Mouse (Mus musculus) myocyte (in vitro differentiated cells): Measurements from ENCODE around the gene Akap13. TPM values are rescaled to one million over a fixed set of nuclear protein-coding genes. Genes with fewer than 3 reads are reported as not detected.

ENCODE experiments used
- H3K27me3 ChIP-seq: one replicate; pipeline ENCODE4 v1.6.1; 2011; ENCODE audit not compliant: control insufficient read depth, insufficient read depth, insufficient read length
- H3K36me3 ChIP-seq: one replicate; pipeline ENCODE4 v1.6.1; 2011; ENCODE audit not compliant: control insufficient read depth, insufficient read depth
- H3K4me2 ChIP-seq: one replicate; pipeline ENCODE4 v1.6.1; 2011; ENCODE audit warnings: low read depth, control low read depth
- H3K4me3 ChIP-seq: one replicate; pipeline ENCODE4 v1.5.1; 2011; ENCODE audit warnings: mild to moderate bottlenecking, control low read depth, moderate library complexity
- H3K79me2 ChIP-seq: one replicate; pipeline ENCODE4 v1.6.1; 2011; ENCODE audit not compliant: control insufficient read depth, insufficient read depth
- H3ac ChIP-seq: one replicate; pipeline ENCODE4 v1.6.1; 2011; ENCODE audit not compliant: control insufficient read depth, insufficient read length
- CEBPB ChIP-seq: IDR thresholded peaks from 2 replicates; pipeline ENCODE4 v1.6.1; 2011; ENCODE audit warnings: mild to moderate bottlenecking, moderate library complexity; ENCODE audit not compliant: poor library complexity, insufficient read depth, severe bottlenecking
- E2F4 ChIP-seq: IDR thresholded peaks from one replicate; pipeline ENCODE4 v1.6.1; 2011; ENCODE audit warnings: mild to moderate bottlenecking, control low read depth, moderate library complexity; ENCODE audit not compliant: insufficient read depth
- MAX ChIP-seq: IDR thresholded peaks from one replicate; pipeline ENCODE4 v1.6.1; 2011; ENCODE audit warnings: low read depth, mild to moderate bottlenecking, control low read depth
- MYOD1 ChIP-seq, 3 experiments: IDR thresholded peaks; one replicate each; pipeline ENCODE4 v1.6.1; 2011; ENCODE audit warnings: control low read depth in 2 of 3, low read depth in 2 of 3, mild to moderate bottlenecking in 2 of 3, moderate library complexity in 1 of 3; ENCODE audit not compliant: insufficient read length in 2 of 3, control insufficient read depth in 1 of 3
- MYOG ChIP-seq, 3 experiments: IDR thresholded peaks; one replicate each; pipeline ENCODE4 v1.6.1; 2011; ENCODE audit warnings: control low read depth in 2 of 3, low read depth in 2 of 3, mild to moderate bottlenecking in 2 of 3; ENCODE audit not compliant: insufficient read length in 2 of 3, control insufficient read depth in 1 of 3, insufficient read depth in 1 of 3
- POLR2A ChIP-seq: IDR thresholded peaks from one replicate; pipeline ENCODE4 v1.6.1; 2011; ENCODE audit warnings: low read depth, mild to moderate bottlenecking, control low read depth, moderate library complexity; ENCODE audit not compliant: insufficient read length
- POLR2AphosphoS2 ChIP-seq: IDR thresholded peaks from one replicate; pipeline ENCODE4 v1.6.1; 2011; ENCODE audit warnings: low read depth, control low read depth; ENCODE audit not compliant: insufficient read length
- REST ChIP-seq: IDR thresholded peaks from one replicate; pipeline ENCODE4 v1.6.1; 2011; ENCODE audit warnings: mild to moderate bottlenecking, control low read depth, moderate library complexity; ENCODE audit not compliant: insufficient read depth, insufficient read length
- SRF ChIP-seq: IDR thresholded peaks from one replicate; pipeline ENCODE4 v1.6.1; 2011; ENCODE audit warnings: low read depth; ENCODE audit not compliant: control insufficient read depth, insufficient read length
- TCF12 ChIP-seq: IDR thresholded peaks from one replicate; pipeline ENCODE4 v1.6.1; 2011; ENCODE audit warnings: mild to moderate bottlenecking, control low read depth; ENCODE audit not compliant: poor library complexity, insufficient read depth, severe bottlenecking
- TCF3 ChIP-seq: IDR thresholded peaks from one replicate; pipeline ENCODE4 v1.6.1; 2011; ENCODE audit warnings: low read depth, control low read depth; ENCODE audit not compliant: insufficient read length
- USF1 ChIP-seq: IDR thresholded peaks from one replicate; pipeline ENCODE4 v1.6.1; 2011; ENCODE audit warnings: low read depth, mild to moderate bottlenecking, control low read depth, moderate library complexity
- polyA plus RNA-seq: library from polyadenylated mRNA; unstranded; fragments of >200 nt; fragmentation: generic; extraction: Trizol; gene quantifications from one replicate; pipeline ENCODE4 v1.2.1, GENCODE M21; 2012; ENCODE audit warnings: missing spikeins

Gene Akap13
- polyA plus RNA-seq, result 13.9 TPM

DNA sequence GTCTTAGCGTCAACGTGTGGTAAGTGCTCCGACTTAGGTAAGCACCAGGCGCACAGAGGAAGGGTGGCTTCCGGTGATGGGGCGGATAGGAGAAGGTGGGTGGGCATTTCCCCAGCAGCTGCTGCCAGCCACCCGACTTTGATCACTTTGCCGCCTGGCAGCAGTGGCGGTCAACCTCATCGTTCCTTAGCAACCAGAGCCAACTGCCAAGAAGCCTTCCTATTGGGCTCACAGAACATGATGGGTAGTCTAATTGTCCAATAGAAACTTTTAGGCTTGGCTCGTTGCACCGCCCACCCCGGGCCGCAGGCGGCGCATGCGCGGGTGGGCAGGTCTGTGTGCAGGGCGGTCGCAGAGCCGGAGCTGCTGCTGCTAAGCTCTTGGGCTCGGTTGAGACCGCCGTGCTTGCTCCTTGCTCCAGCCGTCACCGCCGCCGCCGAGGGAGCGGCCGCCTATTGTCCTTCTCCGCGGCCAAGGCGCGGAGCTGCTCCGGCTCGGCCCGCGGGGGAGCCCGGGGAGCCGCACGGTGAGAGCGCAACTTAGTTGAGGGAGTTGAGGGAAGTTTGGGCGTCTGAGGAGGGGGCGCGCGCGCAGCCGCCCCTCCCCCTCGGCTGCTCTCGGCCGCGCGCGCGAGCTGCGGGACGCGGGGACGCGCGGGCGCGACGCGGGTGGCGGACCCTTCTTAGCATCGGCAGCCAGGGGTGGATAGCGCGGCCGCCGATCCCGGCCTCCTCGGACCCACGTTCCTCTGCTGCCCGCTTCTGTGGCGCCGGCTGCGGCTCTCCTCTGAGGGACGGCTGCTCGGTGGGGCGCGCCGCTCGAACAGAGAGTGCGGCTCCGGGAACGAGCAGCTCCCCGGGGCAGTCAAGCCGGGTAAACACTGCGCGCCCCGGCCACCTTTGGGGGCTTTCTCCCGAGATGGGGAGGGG is at the start of gene Akap13:
TSS of gene Akap13 (plus strand) at position 312 of the 929 bp plus-strand sequence.
- Histone ChIP-seq H3K4me2 (peak within 1 kb of the TSS; percentile 89), H3K36me3 (no peaks in the 10 kb centered on the region), H3K27me3 (no peaks in the 10 kb centered on the region), H3K4me3 (peak within 1 kb of the TSS; percentile 61), H3K79me2 (peaks cover 46% of the 10 kb centered on the region), H3ac (peak within 1 kb of the TSS; percentile 52)
- TF ChIP-seq MAX (no peak), USF1 (no peak), REST (peak; percentile 4), CEBPB (no peak), SRF (no peak), POLR2AphosphoS2 (peak; percentile 90), E2F4 (no peak), POLR2A (peak; percentile 88), MYOG (IDR thresholded peaks at IDR 0.05; ENCODE audit: control insufficient read depth in 1 of 3, insufficient read depth in 1 of 3, insufficient read length in 2 of 3, low read depth in 2 of 3) (peak; percentile 36 to 90 (median 74)), TCF3 (peak; percentile 36), TCF12 (no peak), MYOD1 (IDR thresholded peaks at IDR 0.05; ENCODE audit: control insufficient read depth in 1 of 3, insufficient read length in 2 of 3, low read depth in 2 of 3) (peak; percentile 18 to 95 (median 92))

DNA sequence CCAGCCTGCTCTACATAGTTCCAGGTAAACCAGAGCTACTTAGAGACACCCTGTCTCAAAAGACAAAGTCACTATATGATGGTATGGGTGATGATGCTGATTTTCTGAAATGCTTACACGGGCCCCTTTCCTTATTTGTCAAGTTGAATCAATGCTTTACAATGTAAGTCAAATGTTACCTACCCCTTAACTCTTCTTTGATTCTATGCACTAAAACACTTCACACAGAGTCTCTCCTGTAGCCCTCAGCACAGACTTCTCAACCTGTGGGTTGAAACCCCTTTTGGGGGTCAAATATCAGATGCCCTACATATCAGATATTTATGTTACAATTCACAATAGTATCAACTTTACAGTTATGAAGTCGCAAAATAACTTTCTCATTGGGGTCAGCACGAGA is 44.7 kb upstream of the Akap13 start:
- no peak overlapping the region for H3K4me3 ChIP-seq
- H3K36me3 ChIP-seq, result no peaks in the 10 kb centered on the region
- TF ChIP-seq E2F4 (no peak), MAX (no peak), MYOG (IDR thresholded peaks at IDR 0.05; ENCODE audit: control insufficient read depth in 1 of 3, insufficient read depth in 1 of 3, insufficient read length in 2 of 3, low read depth in 2 of 3) (no peak), POLR2AphosphoS2 (no peak), USF1 (no peak), SRF (no peak), REST (no peak), CEBPB (no peak), POLR2A (no peak), MYOD1 (IDR thresholded peaks at IDR 0.05; ENCODE audit: control insufficient read depth in 1 of 3, insufficient read length in 2 of 3, low read depth in 2 of 3) (no peak), TCF12 (no peak), TCF3 (no peak)
- no peak overlapping the region for H3ac ChIP-seq
- H3K27me3 ChIP-seq, result no peaks in the 10 kb centered on the region
- H3K79me2 ChIP-seq, result no peaks in the 10 kb centered on the region
- H3K4me2 ChIP-seq, result peak overlapping the region; percentile 69

DNA sequence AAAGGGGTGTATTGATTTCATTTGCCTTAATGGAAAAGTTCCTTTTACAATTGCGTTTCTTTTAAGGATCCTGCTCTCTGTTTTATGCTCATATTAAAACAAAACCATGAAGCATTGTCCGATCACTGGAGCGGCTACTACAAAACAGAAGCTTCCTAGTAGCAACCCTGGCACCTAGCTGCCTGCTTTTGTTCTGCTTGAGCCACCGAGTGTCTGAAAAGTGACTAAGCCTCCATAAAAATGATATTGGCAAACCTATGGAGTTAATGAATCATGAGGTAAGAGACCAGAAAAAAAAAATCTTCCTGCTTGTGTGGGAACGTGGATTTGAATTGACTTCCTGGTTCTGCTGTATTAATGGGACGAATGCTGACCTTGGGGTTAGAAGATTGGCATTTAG is 44.1 kb upstream of the Akap13 start:
- no peaks in the 10 kb centered on the region for H3K27me3 ChIP-seq
- no peak overlapping the region for H3K4me3 ChIP-seq
- no peaks in the 10 kb centered on the region for H3K36me3 ChIP-seq
- TF ChIP-seq MAX (no peak), MYOG (IDR thresholded peaks at IDR 0.05; ENCODE audit: control insufficient read depth in 1 of 3, insufficient read depth in 1 of 3, insufficient read length in 2 of 3, low read depth in 2 of 3) (no peak)
- no peaks in the 10 kb centered on the region for H3K79me2 ChIP-seq
- peak overlapping the region; percentile 69 for H3K4me2 ChIP-seq
- H3ac ChIP-seq, result no peak overlapping the region

DNA sequence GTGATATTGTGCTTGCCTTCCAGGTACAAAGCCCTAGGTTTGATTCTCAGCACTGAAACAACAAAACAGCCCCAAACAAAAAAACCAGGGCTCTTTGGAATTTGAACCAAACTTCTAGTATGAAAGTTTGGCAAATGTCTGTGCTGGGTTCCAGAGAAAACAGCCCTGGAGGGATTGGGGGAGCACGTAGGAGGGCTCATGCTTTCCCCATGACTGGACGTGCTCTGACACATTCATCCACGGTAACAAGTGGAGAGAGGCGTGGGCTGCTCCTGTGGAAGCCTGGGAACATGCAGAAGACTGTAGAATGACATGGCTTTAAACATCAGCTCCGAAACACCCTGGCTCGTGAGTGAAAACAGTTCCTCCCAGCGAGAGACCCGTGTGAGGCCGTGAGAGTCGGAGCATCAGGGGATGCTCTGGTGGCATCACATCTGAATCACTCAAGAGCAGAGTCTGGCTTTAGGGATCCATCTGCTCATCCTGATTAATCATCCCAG is 43.3 kb upstream of the Akap13 start:
- Histone ChIP-seq H3K4me3 (no peak overlapping the region), H3K79me2 (no peaks in the 10 kb centered on the region), H3ac (no peak overlapping the region), H3K27me3 (no peaks in the 10 kb centered on the region), H3K4me2 (peak overlapping the region; percentile 69), H3K36me3 (no peaks in the 10 kb centered on the region)
- no peak for TF ChIP-seq POLR2AphosphoS2
- no peak for TF ChIP-seq TCF3
- no peak for TF ChIP-seq CEBPB
- TF ChIP-seq POLR2A, result no peak
- TF ChIP-seq MYOD1 (IDR thresholded peaks at IDR 0.05; ENCODE audit: control insufficient read depth in 1 of 3, insufficient read length in 2 of 3, low read depth in 2 of 3), result no peak
- no peak for TF ChIP-seq REST

DNA sequence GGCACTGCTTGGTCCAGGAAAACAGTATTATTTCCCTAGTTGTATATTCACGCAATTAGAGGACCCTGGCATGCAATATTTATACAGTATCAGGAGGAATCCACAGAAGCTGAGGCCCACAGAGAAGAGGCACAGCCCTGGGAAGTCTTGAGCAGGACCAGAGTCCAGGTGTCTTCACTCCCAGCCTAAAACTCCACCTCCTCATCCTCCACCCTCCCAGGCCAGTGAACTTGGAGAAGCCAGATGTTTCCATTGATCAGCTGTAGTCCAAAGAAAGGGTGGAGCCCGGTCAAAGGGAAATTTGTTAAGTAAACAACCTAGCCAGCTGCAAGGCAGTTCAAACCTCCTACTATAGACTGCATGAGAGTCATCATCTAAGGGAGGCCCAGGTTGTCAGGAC is 42.8 kb upstream of the Akap13 start:
- H3K79me2 ChIP-seq, result no peaks in the 10 kb centered on the region
- H3K36me3 ChIP-seq, result no peaks in the 10 kb centered on the region
- no peaks in the 10 kb centered on the region for H3K27me3 ChIP-seq
- TF ChIP-seq MYOG (IDR thresholded peaks at IDR 0.05; ENCODE audit: control insufficient read depth in 1 of 3, insufficient read depth in 1 of 3, insufficient read length in 2 of 3, low read depth in 2 of 3) (no peak), MYOD1 (IDR thresholded peaks at IDR 0.05; ENCODE audit: control insufficient read depth in 1 of 3, insufficient read length in 2 of 3, low read depth in 2 of 3) (no peak), REST (no peak), POLR2AphosphoS2 (no peak), CEBPB (no peak), USF1 (no peak)
- peak overlapping the region; percentile 69 for H3K4me2 ChIP-seq
- H3ac ChIP-seq, result no peak overlapping the region
- no peak overlapping the region for H3K4me3 ChIP-seq
